Mouse (Mus musculus) forebrain, postnatal 0 days (tissue): ENCODE measurements at regions not wholly inside any gene's neighbourhood (a gene's known extent, or its start where the extent isn't known, plus 50 kb on each side); places are given as distances from the start of the nearest gene placed in this dataset.
"Not testable (repeated sequence)": the region's sequence is repeated elsewhere in the genome, so short reads cannot be mapped to it uniquely, and the experiment has no call there.

ENCODE experiments used
- ATAC-seq: fragments of 200-750 bp; cut with Nextera tagmentation; 2 replicates; pipeline ENCODE4 v1.8.0; 2017; ENCODE audit warnings: mild to moderate bottlenecking, moderate library complexity
- DNase-seq: peaks from one replicate; pipeline ENCODE4 v3.0.0-alpha.2; 2015
- H3K27ac ChIP-seq: fragments of 300-500 bp; sonication (generic); 2 replicates; pipeline ENCODE4 v1.5.1; 2014; ENCODE audit warnings: low read depth, mild to moderate bottlenecking, antibody characterized with exemption, low read length, moderate library complexity, mixed read lengths
- H3K27me3 ChIP-seq: fragments of 300-500 bp; sonication (generic); 2 replicates; pipeline ENCODE4 v1.6.1; 2014; ENCODE audit warnings: mild to moderate bottlenecking, low read length, mixed read lengths; ENCODE audit not compliant: insufficient read depth
- H3K36me3 ChIP-seq: fragments of 300-500 bp; sonication (generic); 2 replicates; pipeline ENCODE4 v1.6.1; 2014; ENCODE audit warnings: mild to moderate bottlenecking, moderate library complexity; ENCODE audit not compliant: insufficient read depth
- H3K4me1 ChIP-seq: fragments of 300-500 bp; sonication (generic); 2 replicates; pipeline ENCODE4 v1.6.1; 2014; ENCODE audit warnings: antibody characterized with exemption; ENCODE audit not compliant: insufficient read depth
- H3K4me2 ChIP-seq: fragments of 300-500 bp; sonication (generic); 2 replicates; pipeline ENCODE4 v1.6.1; 2014; ENCODE audit warnings: low read depth, mild to moderate bottlenecking, moderate library complexity
- H3K4me3 ChIP-seq: fragments of 300-500 bp; sonication (generic); 2 replicates; pipeline ENCODE4 v1.5.1; 2014; ENCODE audit warnings: low read depth, low read length, mixed read lengths
- H3K9ac ChIP-seq: fragments of 300-500 bp; sonication (generic); 2 replicates; pipeline ENCODE4 v1.6.1; 2014; ENCODE audit warnings: mild to moderate bottlenecking
- H3K9me3 ChIP-seq: fragments of 300-500 bp; sonication (generic); 2 replicates; pipeline ENCODE4 v1.6.1; 2016; ENCODE audit warnings: low read length
- CTCF ChIP-seq: sonication (generic); IDR thresholded peaks from 2 replicates; pipeline ENCODE4 v1.5.1; 2016; ENCODE audit warnings: antibody characterized with exemption, control low read depth, low read depth
- WGBS: fragments of 180-500 bp; shearing (Covaris S2); extraction: QIAGEN DNeasy Blood & Tissue Kit; methylation state at CpG from one replicate; pipeline ENCODE4 v1.1.7; 2014; 5-methylcytosine and 5-hydroxymethylcytosine counted together

DNA sequence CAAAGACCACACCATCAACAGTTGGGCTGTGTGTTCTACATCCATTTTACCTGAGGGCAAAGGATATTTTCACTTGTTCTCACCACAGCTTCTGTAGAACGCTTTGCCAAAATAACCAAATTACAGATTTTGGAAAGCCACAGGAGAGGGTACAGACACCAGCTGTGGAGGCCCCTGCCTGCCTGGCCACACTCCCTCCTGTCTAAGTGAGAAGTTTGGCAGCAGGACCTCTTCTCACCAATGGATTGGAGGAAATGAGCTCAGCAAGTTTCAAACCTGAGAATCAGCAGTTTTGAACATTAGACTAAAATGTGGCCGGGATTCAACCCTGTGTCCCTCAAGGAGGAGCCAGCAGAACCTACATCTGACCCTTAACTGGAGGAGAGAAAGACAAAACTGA lies 206.2 kb upstream of the Plxna2 start:
- no peak for DNase-seq
- TF ChIP-seq CTCF: no peak
- H3K4me2 ChIP-seq: no peak overlapping the region
- H3K36me3 ChIP-seq: no peaks in the 10 kb centered on the region
- H3K4me3 ChIP-seq: no peak overlapping the region
- no peaks in the 10 kb centered on the region for H3K4me1 ChIP-seq
- no peak overlapping the region for H3K27ac ChIP-seq
- no peaks in the 10 kb centered on the region for H3K27me3 ChIP-seq
- H3K9ac ChIP-seq: no peak overlapping the region
- H3K9me3 ChIP-seq: no peaks in the 10 kb centered on the region
- ATAC-seq: no peak
- WGBS: 86% methylated on average over 2 of the region's 2 CpGs

DNA sequence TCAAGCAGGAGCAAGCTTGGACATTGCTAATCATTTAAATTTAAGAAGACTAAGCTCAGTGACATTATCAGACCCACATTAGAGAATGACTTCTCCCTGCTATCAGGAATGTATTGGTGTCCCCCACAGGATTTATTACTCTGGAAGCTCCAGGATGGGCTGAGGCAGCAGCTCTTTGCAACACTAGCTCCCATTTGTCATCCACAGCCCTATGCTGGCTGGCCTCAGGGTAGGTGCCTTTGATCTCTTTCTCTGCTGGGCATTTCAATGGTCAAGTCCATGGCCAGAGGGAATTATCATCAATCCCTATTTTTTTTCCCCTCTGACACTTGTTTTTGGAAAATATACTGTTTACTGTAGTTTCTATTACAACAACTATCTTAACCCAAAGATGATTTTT lies 218.7 kb upstream of the Plxna2 start:
- H3K4me3 ChIP-seq: no peak overlapping the region
- DNase-seq: no peak
- ATAC-seq: no peak
- TF ChIP-seq CTCF: no peak
- no peak overlapping the region for H3K9ac ChIP-seq
- H3K4me2 ChIP-seq: no peak overlapping the region
- H3K4me1 ChIP-seq: no peaks in the 10 kb centered on the region
- H3K27ac ChIP-seq: no peak overlapping the region
- H3K9me3 ChIP-seq: no peaks in the 10 kb centered on the region
- no peaks in the 10 kb centered on the region for H3K36me3 ChIP-seq
- H3K27me3 ChIP-seq: no peaks in the 10 kb centered on the region

DNA sequence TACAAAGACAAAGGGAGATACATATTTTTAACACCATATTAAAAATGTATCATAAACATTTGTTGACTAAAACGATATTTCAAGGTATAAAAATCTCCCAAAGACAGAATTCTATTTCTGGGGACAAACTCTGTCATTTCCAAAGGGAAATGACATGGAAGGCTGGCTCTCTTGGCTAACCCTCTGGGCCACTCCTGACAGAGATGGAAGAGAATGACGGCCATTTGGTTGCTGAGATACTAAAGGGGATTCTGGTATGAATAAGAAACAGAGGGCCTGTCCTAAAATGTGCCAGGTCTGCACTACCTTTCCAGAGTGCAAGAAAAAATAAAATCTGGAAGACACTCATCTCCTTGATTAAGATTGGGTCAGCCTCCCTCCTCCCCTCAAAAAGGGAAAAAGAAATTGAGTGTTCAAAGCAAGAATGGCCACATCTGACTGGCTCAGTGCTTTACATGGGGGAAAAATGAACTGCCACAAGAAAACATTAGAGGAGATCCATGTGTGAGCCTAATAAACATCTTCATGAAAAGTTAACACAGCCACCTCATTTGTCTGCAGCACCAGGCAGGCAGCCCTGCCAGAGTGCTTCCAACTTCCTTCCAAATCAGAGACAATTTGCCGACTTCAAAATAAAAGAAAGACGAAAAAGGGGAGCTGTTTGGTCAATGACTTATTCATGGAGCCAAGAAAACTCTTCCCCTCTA lies 221.1 kb upstream of the Plxna2 start:
- TF ChIP-seq CTCF: no peak
- no peak overlapping the region for H3K9ac ChIP-seq
- no peaks in the 10 kb centered on the region for H3K36me3 ChIP-seq
- no peak overlapping the region for H3K27ac ChIP-seq
- H3K27me3 ChIP-seq: no peaks in the 10 kb centered on the region
- no peaks in the 10 kb centered on the region for H3K9me3 ChIP-seq
- H3K4me1 ChIP-seq: no peaks in the 10 kb centered on the region
- WGBS: 58% methylated on average over 4 of the region's 4 CpGs
- DNase-seq (no peak), ATAC-seq (no peak)
- no peak overlapping the region for H3K4me2 ChIP-seq
- no peak overlapping the region for H3K4me3 ChIP-seq

DNA sequence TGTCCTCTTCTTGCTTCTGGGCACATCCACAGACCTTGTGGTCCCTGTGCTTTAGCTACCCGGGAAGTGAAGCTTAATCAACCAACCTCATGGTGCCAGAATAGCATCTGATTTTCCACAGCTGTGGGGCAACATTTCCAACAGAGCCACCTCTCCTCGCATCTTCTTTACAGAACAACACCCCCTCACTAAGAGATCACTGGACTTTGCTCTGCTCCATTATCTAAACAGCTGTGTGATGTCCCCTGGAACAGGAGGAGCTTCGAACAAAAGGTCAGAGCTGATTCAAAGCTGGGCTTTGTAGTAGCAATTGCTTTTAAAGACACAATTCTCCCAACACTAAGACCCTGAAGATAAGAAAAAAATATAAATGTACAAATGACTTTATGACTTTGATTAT lies 224.3 kb upstream of the Plxna2 start:
- no peak for DNase-seq
- ATAC-seq: no peak
- no peak for TF ChIP-seq CTCF
- Histone ChIP-seq H3K27ac (no peak overlapping the region), H3K4me3 (no peak overlapping the region), H3K27me3 (no peaks in the 10 kb centered on the region), H3K9ac (no peak overlapping the region), H3K4me1 (no peaks in the 10 kb centered on the region), H3K36me3 (no peaks in the 10 kb centered on the region), H3K4me2 (no peak overlapping the region), H3K9me3 (no peaks in the 10 kb centered on the region)
- WGBS: 59% methylated on average over 3 of the region's 3 CpGs

DNA sequence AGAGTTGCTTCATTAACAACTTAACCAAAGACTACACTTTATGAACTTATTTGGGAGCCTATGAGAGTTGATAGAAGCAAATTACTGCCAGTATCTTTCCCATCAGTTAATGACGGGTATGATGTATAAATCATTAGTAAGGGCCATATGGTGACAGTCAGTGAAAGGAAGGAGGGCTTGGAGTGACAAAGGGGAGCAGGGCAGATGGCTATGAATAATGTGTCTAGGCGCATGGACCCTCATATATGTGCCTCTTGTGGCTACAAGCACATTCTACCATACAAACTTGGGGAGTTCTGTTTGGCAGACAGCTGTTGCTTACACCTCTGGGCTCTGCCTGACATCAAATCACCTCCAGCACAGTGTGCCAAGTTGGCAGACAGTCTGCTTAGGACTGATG lies 227.8 kb upstream of the Plxna2 start:
- no peak for DNase-seq
- Histone ChIP-seq H3K4me1 (no peaks in the 10 kb centered on the region), H3K9me3 (no peaks in the 10 kb centered on the region), H3K4me2 (no peak overlapping the region), H3K4me3 (no peak overlapping the region), H3K9ac (no peak overlapping the region), H3K27me3 (no peaks in the 10 kb centered on the region), H3K27ac (no peak overlapping the region), H3K36me3 (no peaks in the 10 kb centered on the region)
- no peak for ATAC-seq
- 40% methylated on average over 2 of the region's 2 CpGs for WGBS
- no peak for TF ChIP-seq CTCF

DNA sequence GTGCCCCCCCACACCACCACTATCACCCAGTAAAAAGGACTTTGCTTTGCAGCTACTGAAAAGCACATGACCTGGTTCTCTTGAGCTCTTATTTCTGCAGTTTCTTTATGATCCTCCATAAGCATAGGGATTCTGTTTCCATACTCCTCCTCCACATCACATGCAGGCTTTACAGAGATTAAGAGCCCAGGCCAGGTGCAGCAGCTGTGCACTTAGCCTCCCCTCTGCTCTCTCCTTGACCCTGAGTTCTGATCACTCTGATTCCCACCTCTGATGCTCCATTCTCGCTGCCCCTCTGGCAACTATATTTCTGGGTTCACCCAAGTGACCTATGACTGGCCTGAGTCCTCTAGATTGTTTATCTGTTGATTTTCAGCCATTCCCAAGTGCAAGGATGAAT lies 239.9 kb upstream of the Plxna2 start:
- H3K4me3 ChIP-seq: no peak overlapping the region
- no peaks in the 10 kb centered on the region for H3K27me3 ChIP-seq
- H3K4me2 ChIP-seq: no peak overlapping the region
- TF ChIP-seq CTCF: no peak
- 78% methylated on average over 1 of the region's 1 CpGs for WGBS
- no peak overlapping the region for H3K27ac ChIP-seq
- H3K9ac ChIP-seq: no peak overlapping the region
- no peak for DNase-seq
- H3K36me3 ChIP-seq: no peaks in the 10 kb centered on the region
- no peak for ATAC-seq
- no peaks in the 10 kb centered on the region for H3K4me1 ChIP-seq
- H3K9me3 ChIP-seq: no peaks in the 10 kb centered on the region

DNA sequence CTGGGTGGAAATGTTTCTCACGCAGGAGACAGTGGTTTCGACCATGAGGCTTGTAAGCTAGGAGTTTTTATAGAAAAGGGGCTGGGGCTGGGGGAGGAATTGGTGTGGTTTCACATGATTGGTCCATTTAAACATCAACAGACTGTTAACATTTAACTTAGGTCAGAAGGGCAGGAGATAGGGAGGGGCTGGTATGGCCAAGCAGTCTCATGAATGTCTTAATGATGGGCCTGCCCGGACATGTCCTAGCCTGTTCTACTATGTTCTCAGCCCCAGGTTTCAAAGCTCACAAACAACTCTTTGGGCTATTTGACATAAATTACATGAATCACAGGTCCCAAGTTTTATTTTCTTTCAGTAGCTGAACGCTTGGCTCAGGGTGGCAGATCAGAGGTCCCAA lies 244.5 kb upstream of the Plxna2 start:
- not testable (repeated sequence) for H3K4me3 ChIP-seq

More for the DNA sequence above, 244.5 kb upstream of the Plxna2 start:
- DNase-seq, H3K4me1 ChIP-seq, H3K9ac ChIP-seq, H3K27ac ChIP-seq, H3K27me3 ChIP-seq, H3K36me3 ChIP-seq, H3K9me3 ChIP-seq, ATAC-seq, H3K4me2 ChIP-seq: not testable (repeated sequence)
- 93% methylated on average over 4 of the region's 4 CpGs for WGBS
